Mouse (Mus musculus): ENCODE data around the gene Duxbl3. TPM values are rescaled to one million over a fixed set of nuclear protein-coding genes. Genes with fewer than 3 reads are reported as not detected.

Duxbl3 gene
- polyA plus RNA-seq, 1 experiment = not detected

GRCm38 (mm10) chr14:26309511-26309910 is 51.7 kb downstream of the Duxbl3 start:
- Histone ChIP-seq H3K4me3 (ENCODE audit: insufficient read depth, low read length) (no peak overlapping the region), H3K27ac (ENCODE audit: insufficient read depth, low read length) (no peak overlapping the region), H3K4me1 (ENCODE audit: control insufficient read depth, insufficient read depth, low read length) (no peaks in the 10 kb centered on the region)
- no peak for TF ChIP-seq CTCF (IDR thresholded peaks at IDR 0.05; ENCODE audit: borderline replicate concordance, insufficient read depth, low read length)

- H3K4me1 ChIP-seq (ENCODE audit: control insufficient read depth, insufficient read depth, low read length) = no peaks in the 10 kb centered on the region
- TF ChIP-seq CTCF (IDR thresholded peaks at IDR 0.05; ENCODE audit: borderline replicate concordance, insufficient read depth, low read length) (no peak), POLR2A (IDR thresholded peaks at IDR 0.05; ENCODE audit: low read depth, low read length) (no peak)
- no peak overlapping the region for H3K4me3 ChIP-seq (ENCODE audit: insufficient read depth, low read length)
- no peak overlapping the region for H3K27ac ChIP-seq (ENCODE audit: insufficient read depth, low read length)
These were observed 58.5 kb downstream of the Duxbl3 start for GRCm38 (mm10) chr14:26316246-26316730.

Other genes starting within 250 kb of the Duxbl3 start
- 0.93 and 0.99 TPM in 2 replicates for gene Gm9780, start 215.3 kb upstream of the Duxbl3 start, polyA plus RNA-seq (2011; ENCODE audit: insufficient read length, low read depth, missing spikeins)
- 9.6 and 18.9 TPM in 2 replicates for gene Tmem254c, start 190.6 kb upstream of the Duxbl3 start, polyA plus RNA-seq (2011; ENCODE audit: insufficient read length, low read depth, missing spikeins)
- gene Cphx2, start 176.4 kb upstream of the Duxbl3 start, polyA plus RNA-seq (2011; ENCODE audit: insufficient read length, low read depth, missing spikeins) = not detected in 2 replicates
- gene Cphx3, start 175.7 kb upstream of the Duxbl3 start, polyA plus RNA-seq (2011; ENCODE audit: insufficient read length, low read depth, missing spikeins) = not detected in 2 replicates
- gene Duxbl2, start 139.6 kb upstream of the Duxbl3 start, polyA plus RNA-seq (2011; ENCODE audit: insufficient read length, low read depth, missing spikeins) = not detected in 2 replicates
- gene Plac9b, start 75.5 kb upstream of the Duxbl3 start, polyA plus RNA-seq (2011; ENCODE audit: insufficient read length, low read depth, missing spikeins) = 12.0 and 12.2 TPM in 2 replicates
- gene Tmem254b, start 50.9 kb upstream of the Duxbl3 start, polyA plus RNA-seq (2011; ENCODE audit: insufficient read length, low read depth, missing spikeins) = 16.4 and 21.7 TPM in 2 replicates